Mouse (Mus musculus): Measurements from ENCODE around the gene Ciapin1. TPM values are rescaled to one million over a fixed set of nuclear protein-coding genes. Genes with fewer than 3 reads are reported as not detected.

Gene Ciapin1
- polyA plus RNA-seq, 1 experiment from 2014 or later: 112 TPM

GRCm38 (mm10) chr8:94874358-94874757, 36.2 kb upstream of the Ciapin1 start:
- 9% methylated on average over 6 of the region's 6 CpGs for WGBS
- Histone ChIP-seq H3K27ac (no peak overlapping the region), H3K36me3 (ENCODE audit: insufficient read depth, low read length) (no peaks in the 10 kb centered on the region), H3K4me2 (ENCODE audit: low read length) (peak overlapping the region; percentile 94), H3K9me3 (replicated peaks; ENCODE audit: low read length) (no peaks in the 10 kb centered on the region), H3K9ac (ENCODE audit: low read depth, low read length) (no peak overlapping the region), H3K27me3 (ENCODE audit: insufficient read depth, low read length) (no peaks in the 10 kb centered on the region), H3K4me1 (replicated peaks; ENCODE audit: insufficient read depth, low read length) (peaks cover 28% of the 10 kb centered on the region), H3K4me3 (replicated peaks; ENCODE audit: low read depth, low read length) (peak overlapping the region; percentile 57; the same call in 1 of the 2 replicates)
- ATAC-seq (replicated peaks; ENCODE audit: low FRiP score, low read depth): 0 out of 2 replicates have a peak, but pooled peaks have one; percentile 22
- peak; percentile 87 for TF ChIP-seq CTCF (IDR thresholded peaks at IDR 0.05; ENCODE audit: low read depth)
- peak; percentile 82 for DNase-seq (ENCODE audit: low spot score)

- H3K4me2 ChIP-seq (ENCODE audit: low read length): 0 out of 2 replicates have a peak overlapping the region, but pooled peaks have one; percentile 84
- H3K27ac ChIP-seq: 0 out of 2 replicates have a peak overlapping the region, but pooled peaks have one; percentile 69
- H3K4me1 ChIP-seq (replicated peaks; ENCODE audit: insufficient read depth, low read length): peaks cover 28% of the 10 kb centered on the region
- H3K9me3 ChIP-seq (replicated peaks; ENCODE audit: low read length): no peaks in the 10 kb centered on the region
- no peak for DNase-seq (ENCODE audit: low spot score)
- H3K36me3 ChIP-seq (ENCODE audit: insufficient read depth, low read length): peaks cover 2% of the 10 kb centered on the region; the same call in 1 of the 2 replicates
- no peaks in the 10 kb centered on the region for H3K27me3 ChIP-seq (ENCODE audit: insufficient read depth, low read length)
- H3K9ac ChIP-seq (ENCODE audit: low read depth, low read length): no peak overlapping the region
- no peak for ATAC-seq (replicated peaks; ENCODE audit: low FRiP score, low read depth)
- no peak overlapping the region for H3K4me3 ChIP-seq (replicated peaks; ENCODE audit: low read depth, low read length)
- no peak for TF ChIP-seq CTCF (IDR thresholded peaks at IDR 0.05; ENCODE audit: low read depth)
- 81% methylated on average over 2 of the region's 2 CpGs for WGBS
These were observed 34.4 kb upstream of the Ciapin1 start for GRCm38 (mm10) chr8:94872576-94872975.

- H3K4me3 ChIP-seq (replicated peaks; ENCODE audit: low read depth, low read length): no peak overlapping the region
- 0 out of 2 replicates have a peak overlapping the region, but pooled peaks have one; percentile 84 for H3K4me2 ChIP-seq (ENCODE audit: low read length)
- H3K27me3 ChIP-seq (ENCODE audit: insufficient read depth, low read length): no peaks in the 10 kb centered on the region
- H3K9ac ChIP-seq (ENCODE audit: low read depth, low read length): no peak overlapping the region
- no peaks in the 10 kb centered on the region for H3K9me3 ChIP-seq (replicated peaks; ENCODE audit: low read length)
- peaks cover 28% of the 10 kb centered on the region for H3K4me1 ChIP-seq (replicated peaks; ENCODE audit: insufficient read depth, low read length)
- peak overlapping the region; percentile 69; the same call in 1 of the 2 replicates for H3K27ac ChIP-seq
- H3K36me3 ChIP-seq (ENCODE audit: insufficient read depth, low read length): peaks cover 6% of the 10 kb centered on the region; the same call in 1 of the 2 replicates
- WGBS: 58% methylated on average over 3 of the region's 3 CpGs
- no peak for TF ChIP-seq CTCF (IDR thresholded peaks at IDR 0.05; ENCODE audit: low read depth)
- ATAC-seq (replicated peaks; ENCODE audit: low FRiP score, low read depth) (no peak), DNase-seq (ENCODE audit: low spot score) (no peak)
These were observed 34.0 kb upstream of the Ciapin1 start for GRCm38 (mm10) chr8:94872156-94872555.

GRCm38 (mm10) chr8:94871108-94871894, 33.1 kb upstream of the Ciapin1 start:
- TF ChIP-seq CTCF (IDR thresholded peaks at IDR 0.05; ENCODE audit: low read depth): no peak
- Histone ChIP-seq H3K9me3 (replicated peaks; ENCODE audit: low read length) (no peaks in the 10 kb centered on the region), H3K9ac (ENCODE audit: low read depth, low read length) (peak overlapping the region; percentile 54), H3K27ac (peak overlapping the region; percentile 69), H3K4me1 (replicated peaks; ENCODE audit: insufficient read depth, low read length) (peaks cover 28% of the 10 kb centered on the region), H3K4me3 (replicated peaks; ENCODE audit: low read depth, low read length) (peak overlapping the region; percentile 40), H3K36me3 (ENCODE audit: insufficient read depth, low read length) (peaks cover 6% of the 10 kb centered on the region; the same call in 1 of the 2 replicates), H3K4me2 (ENCODE audit: low read length) (peak overlapping the region; percentile 84), H3K27me3 (ENCODE audit: insufficient read depth, low read length) (no peaks in the 10 kb centered on the region)
- DNase-seq (ENCODE audit: low spot score): peak; percentile 89
- ATAC-seq (replicated peaks; ENCODE audit: low FRiP score, low read depth): peak; percentile 75
- under 1% methylated on average over 7 of the region's 7 CpGs for WGBS

GRCm38 (mm10) chr8:94870474-94871107, 32.4 kb upstream of the Ciapin1 start:
- H3K36me3 ChIP-seq (ENCODE audit: insufficient read depth, low read length): peaks cover 8% of the 10 kb centered on the region; the same call in 1 of the 2 replicates
- peaks cover 26% of the 10 kb centered on the region for H3K4me1 ChIP-seq (replicated peaks; ENCODE audit: insufficient read depth, low read length)
- H3K4me3 ChIP-seq (replicated peaks; ENCODE audit: low read depth, low read length): peak overlapping the region; percentile 40
- WGBS: 6% methylated on average over 22 of the region's 22 CpGs
- ATAC-seq (replicated peaks; ENCODE audit: low FRiP score, low read depth) (no peak), DNase-seq (ENCODE audit: low spot score) (no peak)
- H3K27me3 ChIP-seq (ENCODE audit: insufficient read depth, low read length): no peaks in the 10 kb centered on the region
- H3K9me3 ChIP-seq (replicated peaks; ENCODE audit: low read length): no peaks in the 10 kb centered on the region
- 0 out of 2 replicates have a peak overlapping the region, but pooled peaks have one; percentile 69 for H3K27ac ChIP-seq
- H3K4me2 ChIP-seq (ENCODE audit: low read length): peak overlapping the region; percentile 84
- H3K9ac ChIP-seq (ENCODE audit: low read depth, low read length): peak overlapping the region; percentile 54
- no peak for TF ChIP-seq CTCF (IDR thresholded peaks at IDR 0.05; ENCODE audit: low read depth)

GRCm38 (mm10) chr8:94870003-94870402, 31.8 kb upstream of the Ciapin1 start:
- Histone ChIP-seq H3K27ac (no peak overlapping the region), H3K4me3 (replicated peaks; ENCODE audit: low read depth, low read length) (peak overlapping the region; percentile 40; the same call in 1 of the 2 replicates), H3K9ac (ENCODE audit: low read depth, low read length) (peak overlapping the region; percentile 54; the same call in 1 of the 2 replicates), H3K4me2 (ENCODE audit: low read length) (peak overlapping the region; percentile 84; the same call in 1 of the 2 replicates), H3K4me1 (replicated peaks; ENCODE audit: insufficient read depth, low read length) (peaks cover 20% of the 10 kb centered on the region), H3K36me3 (ENCODE audit: insufficient read depth, low read length) (peaks cover 14% of the 10 kb centered on the region; the same call in 1 of the 2 replicates), H3K27me3 (ENCODE audit: insufficient read depth, low read length) (no peaks in the 10 kb centered on the region), H3K9me3 (replicated peaks; ENCODE audit: low read length) (no peaks in the 10 kb centered on the region)
- DNase-seq (ENCODE audit: low spot score) (no peak), ATAC-seq (replicated peaks; ENCODE audit: low FRiP score, low read depth) (no peak)
- no peak for TF ChIP-seq CTCF (IDR thresholded peaks at IDR 0.05; ENCODE audit: low read depth)
- WGBS: 29% methylated on average over 4 of the region's 4 CpGs
